Mouse (Mus musculus) G1E (cell line): ENCODE data around the gene Traf4.

Experiments used
- CTCF ChIP-seq: IDR thresholded peaks from 2 replicates; pipeline ENCODE4 v1.5.1; 2012; ENCODE audit warnings: low read depth, low read length, inconsistent platforms, mixed read lengths
- GATA1 ChIP-seq: IDR thresholded peaks from 2 replicates; pipeline ENCODE4 v1.6.1; 2012; ENCODE audit warnings: borderline replicate concordance, low read length, inconsistent platforms, mixed read lengths
- GATA2 ChIP-seq: IDR thresholded peaks from 2 replicates; pipeline ENCODE4 v1.6.1; 2012; ENCODE audit warnings: low read depth, low read length, inconsistent platforms, borderline replicate concordance
- POLR2AphosphoS5 ChIP-seq: IDR thresholded peaks from 2 replicates; pipeline ENCODE4 v1.6.1; 2012; ENCODE audit warnings: low read depth, low read length, inconsistent platforms; ENCODE audit not compliant: insufficient replicate concordance
- TAL1 ChIP-seq: conservative IDR thresholded peaks from 2 replicates; pipeline ENCODE4 v1.6.1; 2012; ENCODE audit warnings: low read depth, low read length, inconsistent platforms, mixed read lengths

- TF ChIP-seq GATA2 (no peak), GATA1 (no peak), CTCF (no peak), TAL1 (no peak), POLR2AphosphoS5 (peak; percentile 75; the same call in 1 of the 2 replicates)
Measured at GRCm38 (mm10) chr11:78178859-78179437, 13.6 kb upstream of the Traf4 start.
